Mouse (Mus musculus) stomach, postnatal 0 days (tissue): ENCODE results near the gene Bend6.

Experiments used
- CTCF ChIP-seq: IDR thresholded peaks from 2 replicates; pipeline ENCODE4 v1.5.1; 2016; ENCODE audit warnings: antibody characterized with exemption, low read depth, mild to moderate bottlenecking, moderate library complexity
- EP300 ChIP-seq: optimal IDR thresholded peaks from 2 replicates; pipeline ENCODE3; 2016; ENCODE audit warnings: antibody characterized with exemption

DNA sequence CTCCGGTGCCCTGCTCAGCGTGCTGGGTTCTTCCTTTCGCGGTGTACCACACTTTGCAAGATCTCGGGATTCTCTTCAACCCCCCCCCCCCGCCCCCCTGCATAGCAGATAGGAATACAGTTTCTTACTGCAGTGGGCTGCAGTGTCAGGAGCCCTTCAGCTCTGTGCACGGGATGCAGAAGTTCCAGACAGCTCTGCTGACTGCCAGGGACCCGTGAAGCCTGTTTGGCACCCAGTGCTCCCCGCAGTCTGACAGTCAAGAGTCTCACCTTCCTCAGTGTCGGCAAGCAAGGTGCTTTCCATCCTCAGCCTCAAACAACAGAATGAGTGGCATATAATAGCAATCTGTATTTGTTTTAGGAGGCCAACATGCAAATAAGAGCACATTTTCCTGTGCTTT is 1.4 kb downstream of the Bend6 start:
- TF ChIP-seq CTCF (no peak), EP300 (no peak)
